Mouse (Mus musculus): ENCODE measurements at regions not wholly inside any gene's neighbourhood (a gene's known extent, or its start where the extent isn't known, plus 50 kb on each side); places are given as distances from the start of the nearest gene placed in this dataset.

- Histone ChIP-seq H3K36me3 (replicated peaks; ENCODE audit: control insufficient read depth, insufficient read depth) (no peaks in the 10 kb centered on the region), H3K9ac (no peak overlapping the region), H3K27ac (no peak overlapping the region), H3K4me3 (replicated peaks; ENCODE audit: low read length) (no peak overlapping the region), H3K9me3 (ENCODE audit: control insufficient read depth, low read length) (no peaks in the 10 kb centered on the region), H3K4me2 (replicated peaks) (no peak overlapping the region), H3K27me3 (ENCODE audit: control insufficient read depth, insufficient read depth, low read length) (no peaks in the 10 kb centered on the region), H3K4me1 (replicated peaks; ENCODE audit: control insufficient read depth, insufficient read depth, low read length) (no peaks in the 10 kb centered on the region)
- 88% methylated on average over 14 of the region's 14 CpGs for WGBS
- no peak for DNase-seq (ENCODE audit: low spot score)
- ATAC-seq (ENCODE audit: low FRiP score): no peak
Measured at GRCm38 (mm10) chr2:51871571-51871970, 63.4 kb downstream of the Rbm43 start.
